Mouse (Mus musculus) heart, embryonic 13.5 days (tissue): ENCODE measurements at regions not wholly inside any gene's neighbourhood (a gene's known extent, or its start where the extent isn't known, plus 50 kb on each side); places are given as distances from the start of the nearest gene placed in this dataset.

Experiments
- ATAC-seq: fragments of 200-750 bp; cut with Nextera tagmentation; 2 replicates; pipeline ENCODE4 v1.8.0; 2017; ENCODE audit warnings: moderate TSS enrichment; ENCODE audit not compliant: insufficient number of reproducible peaks, low FRiP score, low TSS enrichment; ENCODE audit errors: extremely low read depth
- H3K27ac ChIP-seq: fragments of 300-500 bp; sonication (generic); replicated peaks from 2 replicates; pipeline ENCODE4 v1.5.1; 2015; ENCODE audit warnings: moderate library complexity, mild to moderate bottlenecking, inconsistent platforms
- H3K27me3 ChIP-seq: fragments of 300-500 bp; sonication (generic); replicated peaks from 2 replicates; pipeline ENCODE4 v1.6.1; 2015; ENCODE audit warnings: mild to moderate bottlenecking, inconsistent platforms
- H3K36me3 ChIP-seq: fragments of 300-500 bp; sonication (generic); 2 replicates; pipeline ENCODE4 v1.6.1; 2015; ENCODE audit warnings: mild to moderate bottlenecking, inconsistent platforms
- H3K4me1 ChIP-seq: fragments of 300-500 bp; sonication (generic); 2 replicates; pipeline ENCODE4 v1.6.1; 2015; ENCODE audit warnings: inconsistent platforms
- H3K4me2 ChIP-seq: fragments of 300-500 bp; sonication (generic); 2 replicates; pipeline ENCODE4 v1.6.1; 2015; ENCODE audit warnings: inconsistent platforms, mild to moderate bottlenecking, moderate library complexity
- H3K4me3 ChIP-seq: fragments of 300-500 bp; sonication (generic); 2 replicates; pipeline ENCODE4 v1.5.1; 2015; ENCODE audit warnings: moderate library complexity, mild to moderate bottlenecking, inconsistent platforms
- H3K9ac ChIP-seq: fragments of 300-500 bp; sonication (generic); 2 replicates; pipeline ENCODE4 v1.6.1; 2015; ENCODE audit warnings: inconsistent platforms, mild to moderate bottlenecking, moderate library complexity
- H3K9me3 ChIP-seq: fragments of 300-500 bp; sonication (generic); 2 replicates; pipeline ENCODE4 v1.6.1; 2016; ENCODE audit warnings: inconsistent platforms
- WGBS: fragments of 180-500 bp; shearing (Covaris S2); methylation state at CpG from one replicate; pipeline ENCODE4 v1.1.7; 2015; ENCODE audit warnings: mixed read lengths; 5-methylcytosine and 5-hydroxymethylcytosine counted together

DNA sequence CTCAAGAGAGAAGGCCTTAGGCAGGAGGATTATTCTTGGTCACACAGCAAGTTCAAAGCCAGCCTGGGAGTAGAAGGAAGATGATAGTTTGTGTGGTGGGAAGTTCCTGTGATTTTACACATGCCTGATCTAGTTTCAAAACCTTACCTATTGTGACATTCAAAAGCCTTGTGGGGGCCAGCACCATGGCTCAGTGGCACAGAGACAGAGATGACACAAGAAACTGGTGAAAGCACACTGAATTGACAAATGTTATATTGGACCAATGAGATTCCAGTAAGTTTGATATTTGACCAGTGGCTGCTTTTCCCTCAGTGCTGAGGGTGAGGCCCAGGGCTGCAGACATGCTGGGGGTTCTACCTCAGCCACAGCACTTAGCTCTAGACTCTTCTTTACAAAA lies 73.1 kb upstream of the Jak1 start:
- H3K27ac ChIP-seq, result no peak overlapping the region
- no peak overlapping the region for H3K4me3 ChIP-seq
- H3K4me1 ChIP-seq, result peaks cover 17% of the 10 kb centered on the region
- no peak overlapping the region for H3K9ac ChIP-seq
- ATAC-seq, result no peak
- no peak overlapping the region for H3K4me2 ChIP-seq
- no peaks in the 10 kb centered on the region for H3K9me3 ChIP-seq
- H3K27me3 ChIP-seq, result no peaks in the 10 kb centered on the region
- no peaks in the 10 kb centered on the region for H3K36me3 ChIP-seq

DNA sequence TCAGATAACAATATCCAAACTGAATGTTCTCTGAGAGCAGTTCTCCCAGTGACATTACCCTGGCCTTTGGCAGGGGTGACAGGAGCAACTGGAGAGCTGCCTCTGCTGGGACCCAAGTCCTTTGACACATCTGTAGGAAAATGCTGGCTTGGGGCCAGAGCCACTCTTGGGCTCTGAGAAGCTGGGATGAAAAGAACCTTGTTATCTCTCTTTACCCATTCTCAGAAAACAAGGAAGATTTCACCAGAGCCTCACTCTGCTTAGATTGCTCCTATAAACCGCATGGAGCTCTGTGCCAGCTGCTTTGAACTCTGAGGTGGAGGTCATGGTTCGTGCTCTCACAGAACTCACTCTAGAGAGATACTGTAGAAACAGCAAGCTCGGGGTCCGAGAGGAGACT lies 71.7 kb upstream of the Jak1 start:
- Histone ChIP-seq H3K27ac (no peak overlapping the region), H3K4me3 (no peak overlapping the region), H3K36me3 (no peaks in the 10 kb centered on the region), H3K9me3 (no peaks in the 10 kb centered on the region), H3K9ac (no peak overlapping the region), H3K4me2 (no peak overlapping the region), H3K4me1 (peaks cover 17% of the 10 kb centered on the region), H3K27me3 (no peaks in the 10 kb centered on the region)
- WGBS, result 23% methylated on average over 4 of the region's 4 CpGs
- no peak for ATAC-seq

DNA sequence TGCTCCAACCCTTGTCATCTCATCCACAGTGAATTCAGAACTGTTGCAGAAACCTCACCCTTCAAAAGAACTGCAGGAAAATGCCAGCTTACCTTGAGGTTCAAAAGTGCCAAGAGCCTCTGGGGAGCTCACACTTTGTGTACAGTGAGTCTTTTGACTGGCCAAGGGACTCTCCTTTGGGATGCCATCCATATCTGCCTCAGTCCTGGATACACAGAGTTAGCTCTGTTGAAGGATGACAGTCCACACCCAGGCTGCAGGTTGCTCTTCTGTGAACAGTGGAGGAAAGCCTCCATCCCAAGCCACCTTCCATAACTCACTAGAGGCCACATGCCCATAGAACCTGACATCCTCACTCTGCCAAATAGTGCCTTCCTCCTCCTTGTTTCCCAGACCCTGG lies 71.3 kb upstream of the Jak1 start:
- Histone ChIP-seq H3K36me3 (no peaks in the 10 kb centered on the region), H3K9me3 (no peaks in the 10 kb centered on the region), H3K4me1 (peaks cover 17% of the 10 kb centered on the region), H3K9ac (no peak overlapping the region), H3K27ac (no peak overlapping the region), H3K4me3 (no peak overlapping the region), H3K4me2 (no peak overlapping the region), H3K27me3 (no peaks in the 10 kb centered on the region)
- no peak for ATAC-seq

DNA sequence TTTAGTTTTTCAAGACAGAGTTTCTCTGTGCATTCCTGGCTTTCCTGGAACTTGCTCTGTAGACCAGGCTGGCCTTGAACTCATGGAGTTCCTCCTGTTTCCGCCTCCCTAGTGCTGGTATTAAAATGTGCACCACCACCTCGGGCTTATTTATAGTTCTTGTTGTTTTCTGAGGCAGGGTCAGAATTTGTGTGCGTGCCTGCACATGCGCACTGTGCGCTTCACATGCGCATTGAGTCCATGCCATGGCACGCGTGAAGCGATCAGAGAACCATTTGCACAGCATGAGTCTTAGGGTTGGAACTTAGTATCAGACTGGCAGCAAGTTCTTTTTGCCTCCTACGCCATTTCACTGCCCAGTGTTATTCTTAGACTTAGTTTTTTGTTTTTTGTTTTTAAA lies 68.8 kb upstream of the Jak1 start:
- Histone ChIP-seq H3K4me2 (no peak overlapping the region), H3K9me3 (no peaks in the 10 kb centered on the region), H3K9ac (no peak overlapping the region), H3K27me3 (no peaks in the 10 kb centered on the region), H3K36me3 (no peaks in the 10 kb centered on the region), H3K4me1 (peaks cover 17% of the 10 kb centered on the region), H3K27ac (no peak overlapping the region), H3K4me3 (no peak overlapping the region)
- WGBS, result 94% methylated on average over 10 of the region's 10 CpGs
- no peak for ATAC-seq

DNA sequence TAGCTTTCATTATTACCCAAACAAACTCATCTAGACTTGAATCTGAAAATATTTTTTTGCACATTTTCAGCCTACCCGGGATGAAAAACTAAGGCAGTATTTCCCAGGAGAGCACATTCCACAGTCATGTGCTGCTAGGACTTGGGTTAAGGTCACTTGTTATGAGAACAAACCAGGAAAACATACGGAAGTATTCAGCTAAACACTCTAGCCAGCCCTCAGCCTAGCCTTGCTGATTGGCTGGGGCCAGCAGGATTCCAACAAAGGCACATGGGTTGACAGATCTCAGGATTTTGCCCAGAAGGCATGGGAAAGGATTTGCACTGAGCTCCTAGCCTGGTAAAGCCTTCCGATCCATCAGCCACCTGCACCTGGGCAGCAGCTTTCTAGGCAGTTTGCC lies 68.0 kb upstream of the Jak1 start:
- WGBS, result 66% methylated on average over 3 of the region's 3 CpGs
- Histone ChIP-seq H3K9ac (no peak overlapping the region), H3K4me1 (peaks cover 17% of the 10 kb centered on the region), H3K27ac (no peak overlapping the region), H3K4me3 (no peak overlapping the region), H3K36me3 (no peaks in the 10 kb centered on the region), H3K27me3 (no peaks in the 10 kb centered on the region), H3K4me2 (no peak overlapping the region), H3K9me3 (no peaks in the 10 kb centered on the region)
- ATAC-seq, result no peak

DNA sequence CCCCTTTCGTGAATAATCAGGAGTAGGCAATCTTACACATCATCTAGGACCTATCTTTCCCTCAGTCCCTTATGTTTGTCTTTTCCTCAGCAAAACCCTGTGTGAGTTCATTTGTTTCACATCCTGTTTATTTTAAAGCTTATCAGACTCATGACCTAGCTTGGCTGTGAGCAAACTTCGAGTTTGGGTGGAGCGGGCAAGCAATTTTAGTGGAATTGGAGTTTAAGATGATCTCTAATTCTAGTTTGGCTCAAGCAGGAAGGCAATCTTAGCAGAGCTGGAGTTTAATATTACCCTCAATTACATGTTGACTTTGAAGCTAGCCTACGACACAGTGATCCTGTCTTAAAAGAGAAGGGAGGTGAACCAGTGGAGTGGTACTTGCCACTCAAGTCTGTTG lies 66.1 kb upstream of the Jak1 start:
- 68% methylated on average over 4 of the region's 4 CpGs for WGBS

DNA sequence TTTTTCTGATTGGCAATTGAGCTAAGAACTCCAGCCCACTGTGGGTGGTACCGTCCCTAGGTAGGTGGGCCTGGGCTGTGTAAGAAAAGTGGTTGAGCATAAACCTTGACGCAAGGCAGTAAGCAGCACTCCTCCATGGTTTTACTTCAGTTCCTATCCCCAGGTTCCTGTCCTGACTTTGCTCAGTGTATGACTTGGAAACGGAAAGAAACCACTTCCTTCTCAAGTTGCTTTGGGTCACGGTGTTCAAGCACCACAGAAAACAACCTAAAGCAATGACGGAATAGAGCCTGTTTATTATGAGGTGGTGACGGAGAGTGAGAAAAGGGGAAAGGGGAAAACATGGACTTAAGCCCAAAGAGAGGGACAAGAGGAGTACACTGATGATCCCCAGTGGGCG lies 64.0 kb upstream of the Jak1 start:
- ATAC-seq, result no peak
- Histone ChIP-seq H3K9ac (no peak overlapping the region), H3K4me2 (no peak overlapping the region), H3K27ac (no peak overlapping the region), H3K27me3 (no peaks in the 10 kb centered on the region), H3K9me3 (no peaks in the 10 kb centered on the region), H3K4me1 (no peaks in the 10 kb centered on the region), H3K36me3 (no peaks in the 10 kb centered on the region), H3K4me3 (no peak overlapping the region)
- WGBS, result 76% methylated on average over 7 of the region's 7 CpGs

More for the DNA sequence above, 66.1 kb upstream of the Jak1 start:
- no peak overlapping the region for H3K4me2 ChIP-seq
- no peak overlapping the region for H3K27ac ChIP-seq
- H3K9me3 ChIP-seq, result no peaks in the 10 kb centered on the region
- H3K27me3 ChIP-seq, result no peaks in the 10 kb centered on the region
- peaks cover 7% of the 10 kb centered on the region for H3K4me1 ChIP-seq
- H3K36me3 ChIP-seq, result no peaks in the 10 kb centered on the region
- H3K4me3 ChIP-seq, result no peak overlapping the region
- H3K9ac ChIP-seq, result no peak overlapping the region
- no peak for ATAC-seq

DNA sequence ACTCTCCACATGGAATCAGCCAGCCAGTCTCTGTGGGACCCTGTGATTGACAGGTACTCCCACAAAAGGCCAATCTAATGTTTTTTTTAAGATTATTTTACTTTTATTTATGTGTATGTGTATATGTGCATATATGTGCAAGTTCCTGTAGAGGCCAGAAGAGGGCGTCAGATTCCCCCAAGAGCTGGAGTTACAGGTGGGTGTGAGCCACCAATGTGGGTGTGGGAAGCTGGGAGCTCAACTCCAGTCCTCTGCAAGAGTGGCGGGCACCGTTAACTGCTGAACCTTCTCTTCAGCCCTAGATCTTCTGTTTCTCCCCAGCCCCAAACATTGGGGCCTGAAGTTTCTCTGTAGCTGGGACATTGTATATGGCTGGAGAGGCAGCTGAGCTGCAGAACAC lies 61.0 kb upstream of the Jak1 start:
- no peak overlapping the region for H3K9ac ChIP-seq
- H3K27me3 ChIP-seq, result no peaks in the 10 kb centered on the region
- no peak overlapping the region for H3K4me2 ChIP-seq
- WGBS, result 70% methylated on average over 3 of the region's 3 CpGs
- no peaks in the 10 kb centered on the region for H3K36me3 ChIP-seq
- no peaks in the 10 kb centered on the region for H3K4me1 ChIP-seq
- ATAC-seq, result no peak
- no peaks in the 10 kb centered on the region for H3K9me3 ChIP-seq
- H3K27ac ChIP-seq, result no peak overlapping the region
- H3K4me3 ChIP-seq, result no peak overlapping the region

DNA sequence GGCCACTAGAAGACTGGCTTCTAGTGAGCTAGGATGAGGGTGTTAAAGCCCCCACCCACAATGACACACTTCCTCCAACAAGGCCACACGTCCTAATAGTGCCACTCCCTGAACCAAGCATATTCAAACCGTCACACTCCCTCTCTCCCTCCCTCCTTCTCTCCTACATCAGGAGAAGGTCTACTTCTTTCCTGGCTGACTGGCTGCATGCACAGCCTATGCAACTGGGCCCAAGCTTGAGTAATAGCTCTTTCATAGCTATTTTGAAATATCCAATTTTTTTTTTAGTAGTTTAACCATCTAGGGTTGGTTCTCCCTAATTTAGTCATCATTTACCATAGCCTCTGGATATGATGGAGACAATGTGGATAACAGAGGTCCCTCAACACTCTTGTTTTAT lies 56.6 kb upstream of the Jak1 start:
- Histone ChIP-seq H3K4me3 (no peak overlapping the region), H3K27me3 (no peaks in the 10 kb centered on the region), H3K4me2 (no peak overlapping the region), H3K4me1 (no peaks in the 10 kb centered on the region), H3K9ac (no peak overlapping the region), H3K36me3 (no peaks in the 10 kb centered on the region), H3K27ac (no peak overlapping the region), H3K9me3 (no peaks in the 10 kb centered on the region)
- no peak for ATAC-seq
- WGBS, result 66% methylated on average over 2 of the region's 2 CpGs

DNA sequence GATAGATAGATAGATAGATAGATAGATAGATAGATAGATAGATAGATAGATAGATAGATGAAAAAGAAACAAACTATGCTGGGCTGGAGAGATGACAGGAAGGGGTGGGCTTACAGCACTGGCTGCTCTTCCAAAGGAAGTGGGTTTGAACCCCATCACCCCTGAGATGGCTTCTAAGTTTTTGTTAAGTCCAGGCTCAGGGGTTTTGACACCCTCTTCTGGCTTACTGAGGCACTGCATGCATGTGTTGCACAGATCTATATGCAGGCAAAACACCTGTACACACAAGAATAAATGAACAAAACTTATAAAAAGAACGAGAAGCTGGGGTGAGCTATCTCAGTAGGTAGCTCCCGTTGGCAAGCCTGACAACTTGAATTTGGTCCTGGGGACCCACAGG lies 55.5 kb upstream of the Jak1 start:
- H3K9ac ChIP-seq, result no peak overlapping the region
- no peak overlapping the region for H3K4me2 ChIP-seq
- H3K4me3 ChIP-seq, result no peak overlapping the region
- H3K27me3 ChIP-seq, result no peaks in the 10 kb centered on the region
- no peak for ATAC-seq
- no peaks in the 10 kb centered on the region for H3K9me3 ChIP-seq
- 68% methylated on average over 2 of the region's 2 CpGs for WGBS
- no peaks in the 10 kb centered on the region for H3K36me3 ChIP-seq
- H3K4me1 ChIP-seq, result no peaks in the 10 kb centered on the region
- no peak overlapping the region for H3K27ac ChIP-seq

DNA sequence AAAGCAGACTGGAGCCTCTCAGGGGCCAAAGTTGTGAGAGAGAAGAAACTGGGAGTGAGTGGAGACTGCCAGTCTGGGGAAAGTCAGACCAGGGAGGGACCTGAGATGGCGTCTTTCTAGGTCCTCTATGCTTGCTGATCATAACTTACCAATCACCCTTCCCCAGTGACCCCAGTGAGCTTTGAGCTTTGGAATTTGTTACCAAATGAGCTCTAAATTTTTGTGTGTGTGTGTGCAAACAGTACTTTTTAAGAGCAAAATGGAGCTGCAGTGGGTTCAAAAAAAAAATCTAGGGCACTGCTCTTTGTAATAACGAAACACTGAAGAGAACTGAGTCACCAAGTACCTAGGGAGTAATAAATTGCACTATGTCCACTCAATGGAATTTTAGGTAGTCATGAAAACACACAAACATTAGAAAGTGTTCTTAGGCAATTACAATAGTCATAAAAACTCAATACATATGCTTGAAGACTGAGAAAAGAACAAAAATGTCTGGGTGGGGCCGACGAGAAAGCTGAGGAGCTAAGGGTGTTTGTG lies 54.7 kb upstream of the Jak1 start:
- Histone ChIP-seq H3K27ac (no peak overlapping the region), H3K4me2 (no peak overlapping the region), H3K27me3 (0 out of 2 replicates have a peak, but pooled peaks cover under 1% of the 10 kb centered on the region), H3K9me3 (no peaks in the 10 kb centered on the region), H3K4me3 (no peak overlapping the region), H3K4me1 (no peaks in the 10 kb centered on the region), H3K9ac (no peak overlapping the region), H3K36me3 (no peaks in the 10 kb centered on the region)
- ATAC-seq, result no peak
- 72% methylated on average over 4 of the region's 4 CpGs for WGBS

DNA sequence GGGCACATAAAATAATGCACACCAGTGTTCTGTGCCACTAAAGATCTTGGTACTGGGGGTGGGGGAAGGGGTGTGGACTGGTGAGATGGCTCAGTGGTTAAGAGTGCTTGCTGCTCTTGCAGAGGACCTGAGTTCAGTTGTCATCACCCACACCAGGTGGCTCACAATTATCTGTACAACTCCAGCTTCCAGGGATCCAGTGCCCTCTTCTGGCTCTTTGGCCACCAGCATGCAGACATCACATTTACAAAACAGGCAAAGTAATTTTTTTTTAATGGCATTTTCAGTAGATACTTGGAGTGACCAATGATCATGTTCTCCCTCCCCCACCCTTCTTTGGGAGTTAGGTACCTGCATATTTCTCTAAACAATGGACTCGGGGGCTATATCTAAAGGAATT lies 53.8 kb upstream of the Jak1 start:
- H3K4me3 ChIP-seq, result no peak overlapping the region
- H3K36me3 ChIP-seq, result no peaks in the 10 kb centered on the region
- no peaks in the 10 kb centered on the region for H3K9me3 ChIP-seq
- no peak overlapping the region for H3K9ac ChIP-seq
- no peak for ATAC-seq
- WGBS, result 84% methylated on average over 1 of the region's 1 CpGs
- H3K27me3 ChIP-seq, result 0 out of 2 replicates have a peak, but pooled peaks cover 5% of the 10 kb centered on the region
- no peak overlapping the region for H3K4me2 ChIP-seq
- no peaks in the 10 kb centered on the region for H3K4me1 ChIP-seq
- no peak overlapping the region for H3K27ac ChIP-seq
